Mouse (Mus musculus) A20 (cell line): ENCODE measurements at regions not wholly inside any gene's neighbourhood (a gene's known extent, or its start where the extent isn't known, plus 50 kb on each side); places are given as distances from the start of the nearest gene placed in this dataset.
A peak's percentile ranks its signal among the peaks of the same experiment; 100 is the strongest.

Source experiments
- DNase-seq: peaks from one replicate; pipeline ENCODE4 v3.0.0-alpha.2; 2011; ENCODE audit warnings: low read depth, low spot score

GRCm38 (mm10) chr3:115766153-115766552, 51.3 kb upstream of the S1pr1 start:
- no peak for DNase-seq

GRCm38 (mm10) chr3:115768290-115768689, 53.4 kb upstream of the S1pr1 start:
- DNase-seq = no peak

GRCm38 (mm10) chr3:115768761-115769530, 54.1 kb upstream of the S1pr1 start:
- no peak for DNase-seq

GRCm38 (mm10) chr3:115772676-115773075, 57.8 kb upstream of the S1pr1 start:
- DNase-seq = no peak

- no peak for DNase-seq
Measured at GRCm38 (mm10) chr3:115774321-115774720, 59.4 kb upstream of the S1pr1 start.

- no peak for DNase-seq
Measured at GRCm38 (mm10) chr3:115774723-115775122, 59.9 kb upstream of the S1pr1 start.

GRCm38 (mm10) chr3:115779144-115779890, 64.4 kb upstream of the S1pr1 start:
- peak; percentile 53 for DNase-seq

DNA sequence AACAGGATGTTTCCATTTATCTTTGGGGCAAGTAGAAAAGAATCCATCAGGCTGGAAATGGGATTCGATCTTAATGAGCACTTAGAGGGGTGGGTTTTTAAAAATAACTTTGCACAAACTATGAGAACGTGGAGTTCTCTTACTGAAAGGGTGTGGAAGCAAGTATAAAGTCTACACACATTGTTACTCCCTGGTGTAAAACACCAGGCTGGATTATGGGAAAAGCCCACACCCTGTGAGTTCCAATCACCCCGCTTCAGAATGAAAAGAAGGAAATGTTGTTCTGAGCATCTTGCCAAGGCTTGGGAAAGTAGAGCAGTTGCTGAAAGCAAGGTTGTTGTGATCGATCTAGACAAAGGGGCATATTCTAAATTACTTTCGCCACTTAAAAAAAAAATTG, 65.0 kb upstream of the S1pr1 start:
- DNase-seq = no peak

- no peak for DNase-seq
Measured at GRCm38 (mm10) chr3:115782726-115783125, 67.9 kb upstream of the S1pr1 start.

DNA sequence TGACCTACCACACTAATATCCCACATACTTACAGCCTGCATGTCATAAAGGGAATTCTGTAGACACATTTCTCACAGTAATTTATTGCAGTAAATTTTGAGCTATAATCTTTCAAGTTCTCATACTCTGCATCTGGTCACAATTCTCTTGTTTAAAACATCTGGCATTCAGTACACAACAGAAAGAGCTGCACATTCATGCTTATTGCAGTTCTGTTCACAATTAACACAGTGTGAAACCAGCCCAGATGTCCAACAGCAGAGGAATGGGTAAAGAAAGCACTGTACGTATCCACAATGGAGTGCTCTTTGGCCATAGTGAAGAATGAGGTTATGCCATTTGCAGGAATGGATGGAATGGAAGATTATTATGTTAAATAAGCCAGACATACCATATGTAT, 72.5 kb upstream of the S1pr1 start:
- no peak for DNase-seq

DNA sequence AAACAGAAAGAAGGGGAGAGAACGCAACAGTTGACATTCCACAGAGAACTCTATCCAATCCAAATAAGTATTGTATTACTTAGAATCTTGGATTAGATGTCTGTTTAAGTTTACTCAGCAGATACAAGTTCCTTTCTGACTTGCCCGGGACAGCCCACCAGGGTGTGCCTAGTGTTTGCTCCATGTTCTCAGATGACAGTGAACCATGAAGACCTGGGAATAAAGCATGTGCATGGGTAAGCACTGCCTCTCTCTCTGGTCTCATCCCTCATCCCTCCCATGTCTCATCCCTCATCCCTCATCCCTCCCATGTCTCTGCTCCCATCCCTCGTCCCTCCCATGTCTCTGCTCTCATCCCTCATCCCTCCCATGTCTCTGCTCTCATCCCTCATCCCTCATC, 73.7 kb upstream of the S1pr1 start:
- no peak for DNase-seq

DNA sequence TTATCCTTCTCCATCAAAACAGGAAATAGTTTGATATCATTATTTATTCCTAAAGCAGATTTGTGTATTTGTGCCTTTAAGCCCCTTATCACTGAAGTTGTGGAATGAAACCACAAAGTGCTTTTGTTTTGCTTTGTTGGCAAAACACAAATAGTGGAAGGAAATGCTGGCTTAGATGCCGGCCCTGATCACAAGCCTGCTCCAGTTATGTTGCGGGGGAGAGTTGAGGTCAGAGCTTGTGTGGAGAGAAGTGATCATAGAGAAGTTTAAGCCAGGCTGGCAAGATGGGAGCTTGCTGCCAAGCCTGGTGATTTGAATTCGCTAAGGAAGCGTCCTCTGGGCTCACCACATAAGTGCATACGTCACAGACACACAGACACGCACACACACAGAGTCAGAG, 74.2 kb upstream of the S1pr1 start:
- no peak for DNase-seq

- DNase-seq = no peak
Measured at GRCm38 (mm10) chr3:115792606-115793005, 77.7 kb upstream of the S1pr1 start.

- DNase-seq = peak; percentile 54
Measured at GRCm38 (mm10) chr3:115793344-115794059, 78.6 kb upstream of the S1pr1 start.

GRCm38 (mm10) chr3:115799326-115799725, 84.5 kb upstream of the S1pr1 start:
- DNase-seq = no peak

DNA sequence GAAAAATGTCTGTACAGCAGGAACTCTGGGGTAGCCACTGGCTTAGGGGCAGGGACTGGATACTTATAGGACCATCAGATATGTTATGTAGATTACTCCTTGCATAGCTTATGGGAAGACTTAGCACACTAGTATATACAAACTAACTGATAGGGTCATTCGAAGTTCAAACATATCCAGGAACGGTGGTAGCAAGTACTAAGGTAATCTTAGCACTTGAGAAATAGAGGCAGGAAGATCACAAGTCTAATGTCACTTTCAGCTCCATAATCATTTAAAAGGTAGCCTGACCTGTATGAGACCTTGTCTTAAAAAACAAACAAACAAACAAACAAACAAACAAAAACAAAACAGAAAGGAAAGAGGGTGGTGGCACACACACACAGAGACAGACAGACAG, 85.1 kb upstream of the S1pr1 start:
- DNase-seq = no peak

- no peak for DNase-seq
Measured at GRCm38 (mm10) chr3:115800873-115801272, 86.0 kb upstream of the S1pr1 start.

- DNase-seq = peak; percentile 58
Measured at GRCm38 (mm10) chr3:115801581-115802200, 85.9 kb upstream of the Dph5 start.

DNA sequence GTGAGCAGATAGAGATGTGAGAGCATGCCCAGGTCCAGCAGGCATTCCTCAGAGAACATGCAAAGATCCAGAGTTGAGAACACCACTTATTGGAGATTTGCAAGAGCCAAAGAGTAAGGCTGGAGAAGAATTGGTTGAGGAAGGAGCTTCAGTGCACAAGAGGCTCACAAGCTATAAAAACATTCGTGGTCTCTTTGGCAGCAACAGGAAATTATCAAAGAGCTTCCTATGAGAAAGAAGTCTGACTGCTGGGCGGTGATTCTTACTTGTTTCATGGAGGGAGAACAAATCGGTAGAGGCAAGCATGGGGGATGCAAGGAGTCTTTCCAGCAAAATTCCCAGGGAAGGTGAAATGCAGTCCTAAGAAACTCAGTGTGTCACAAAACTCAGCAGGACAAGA, 83.0 kb upstream of the Dph5 start:
- DNase-seq = no peak

DNA sequence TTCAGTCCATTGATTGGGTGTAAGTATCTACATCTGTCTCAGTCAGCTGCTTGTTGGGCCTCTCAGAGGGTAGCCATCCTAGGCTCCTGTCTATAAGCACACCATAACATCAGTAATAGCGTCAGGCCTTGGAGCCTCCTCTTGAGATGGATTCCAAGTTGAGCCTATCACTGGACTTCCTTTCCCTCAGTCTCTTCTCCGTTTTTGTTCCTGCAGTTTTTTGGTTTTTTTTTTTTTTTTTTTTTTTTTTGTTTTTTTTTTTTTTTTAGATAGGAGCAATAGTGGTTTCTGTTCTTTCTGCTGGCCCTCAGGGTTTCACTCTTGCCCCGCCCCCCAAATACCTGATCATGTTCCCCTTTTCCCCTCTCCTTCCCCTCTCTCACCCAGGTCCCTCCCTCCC, 80.6 kb upstream of the Dph5 start:
- no peak for DNase-seq

DNA sequence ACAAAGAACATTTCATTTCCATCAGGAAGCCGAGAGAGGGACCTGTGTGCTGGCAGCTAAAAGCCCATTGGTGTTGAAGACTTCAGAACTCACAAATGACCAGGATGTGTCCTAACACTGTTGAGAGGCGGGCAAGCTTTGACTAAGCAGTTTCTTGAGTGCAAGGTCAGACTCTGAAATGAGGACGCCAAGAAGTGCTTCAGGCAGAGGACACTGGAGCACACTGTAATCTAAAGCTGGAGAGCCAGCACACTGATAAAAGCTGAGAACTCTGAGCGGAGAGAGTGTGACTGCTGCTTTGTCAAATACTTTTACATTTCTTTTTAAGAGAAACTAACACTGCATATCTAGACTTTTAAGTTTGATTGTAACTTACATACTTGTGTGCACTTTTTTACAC, 72.5 kb upstream of the Dph5 start:
- no peak for DNase-seq

- no peak for DNase-seq
Measured at GRCm38 (mm10) chr3:115815571-115816156, 72.0 kb upstream of the Dph5 start.
